Mouse (Mus musculus): ENCODE measurements at regions not wholly inside any gene's neighbourhood (a gene's known extent, or its start where the extent isn't known, plus 50 kb on each side); places are given as distances from the start of the nearest gene placed in this dataset.

DNA sequence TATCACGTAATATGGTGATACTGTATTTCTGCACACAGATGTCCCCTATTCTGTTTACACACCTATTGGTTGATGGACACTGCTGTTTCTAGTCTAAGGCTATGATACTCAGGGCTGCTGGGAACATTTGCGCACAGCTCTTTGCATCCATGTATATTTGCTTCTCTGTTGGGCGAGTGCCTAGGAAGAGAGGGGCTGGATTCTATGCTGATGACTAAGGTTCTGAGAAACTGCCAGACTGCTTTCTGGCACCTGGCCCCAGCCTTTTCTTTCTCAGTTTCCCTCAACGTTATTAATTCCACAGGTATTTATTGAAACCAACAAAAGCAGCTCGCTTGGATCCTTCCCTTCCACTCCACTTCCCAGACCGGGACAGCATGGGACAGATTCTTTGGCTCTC lies 142.2 kb upstream of the Rybp start:
- DNase-seq (ENCODE audit: low read depth, low spot score) = no peak
- no peak overlapping the region for H3K9ac ChIP-seq (ENCODE audit: control insufficient read depth, low read depth, low read length, poor library complexity, severe bottlenecking)
- no peaks in the 10 kb centered on the region for H3K36me3 ChIP-seq (ENCODE audit: control insufficient read depth in 1 of 2, insufficient read depth in 2 of 2, low read length in 2 of 2)
- no peaks in the 10 kb centered on the region for H3K4me1 ChIP-seq (ENCODE audit: control insufficient read depth in 1 of 2, insufficient read depth in 2 of 2, low read length in 2 of 2)
- no peak overlapping the region for H3K4me3 ChIP-seq (ENCODE audit: control insufficient read depth in 1 of 2, insufficient read depth in 1 of 2, low read depth in 2 of 2, low read length in 2 of 2)
- no peaks in the 10 kb centered on the region for H3K79me2 ChIP-seq (ENCODE audit: control insufficient read depth, insufficient read depth, low read length, poor library complexity)
- TF ChIP-seq SMC3 (IDR thresholded peaks at IDR 0.05; ENCODE audit: low read depth, low read length) (no peak), USF1 (IDR thresholded peaks at IDR 0.05; ENCODE audit: low read depth, low read length) (no peak)
- H3K27ac ChIP-seq (ENCODE audit: control insufficient read depth, low read depth, low read length) = no peak overlapping the region
- no peaks in the 10 kb centered on the region for H3K27me3 ChIP-seq (ENCODE audit: control insufficient read depth in 1 of 2, insufficient read depth in 2 of 2, low read length in 2 of 2)
- no peaks in the 10 kb centered on the region for H3K9me3 ChIP-seq (replicated peaks; ENCODE audit: insufficient read depth, low read length)

DNA sequence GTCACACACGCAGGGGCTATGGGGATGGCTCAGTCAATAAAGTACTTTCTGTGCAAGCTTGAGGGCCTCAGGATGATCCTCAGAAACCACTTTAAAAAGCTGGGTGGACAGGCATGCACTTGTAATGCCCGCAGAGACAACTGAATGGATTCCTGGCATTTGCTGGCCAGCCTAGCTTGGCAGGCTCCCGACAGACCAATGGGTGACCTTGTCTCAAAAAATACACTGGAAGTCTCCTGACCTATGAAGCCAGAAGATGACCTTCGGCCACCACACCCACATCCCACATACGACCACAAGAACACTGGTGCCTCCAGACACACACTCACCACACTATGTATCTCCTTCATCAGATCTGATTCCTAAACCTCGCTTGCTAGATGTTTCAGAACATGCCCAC lies 141.5 kb upstream of the Rybp start:
- Histone ChIP-seq H3K79me2 (ENCODE audit: control insufficient read depth, insufficient read depth, low read length, poor library complexity) (no peaks in the 10 kb centered on the region), H3K9ac (ENCODE audit: control insufficient read depth, low read depth, low read length, poor library complexity, severe bottlenecking) (no peak overlapping the region), H3K9me3 (replicated peaks; ENCODE audit: insufficient read depth, low read length) (no peaks in the 10 kb centered on the region), H3K4me1 (ENCODE audit: control insufficient read depth in 1 of 2, insufficient read depth in 2 of 2, low read length in 2 of 2) (no peaks in the 10 kb centered on the region), H3K27ac (ENCODE audit: control insufficient read depth, low read depth, low read length) (no peak overlapping the region), H3K36me3 (ENCODE audit: control insufficient read depth in 1 of 2, insufficient read depth in 2 of 2, low read length in 2 of 2) (no peaks in the 10 kb centered on the region), H3K4me3 (ENCODE audit: control insufficient read depth in 1 of 2, insufficient read depth in 1 of 2, low read depth in 2 of 2, low read length in 2 of 2) (no peak overlapping the region), H3K27me3 (ENCODE audit: control insufficient read depth in 1 of 2, insufficient read depth in 2 of 2, low read length in 2 of 2) (no peaks in the 10 kb centered on the region)
- no peak for TF ChIP-seq JUND (IDR thresholded peaks at IDR 0.05; ENCODE audit: low read depth, low read length)
- no peak for TF ChIP-seq HCFC1 (IDR thresholded peaks at IDR 0.05; ENCODE audit: low read depth, low read length)
- no peak for TF ChIP-seq NELFE (IDR thresholded peaks at IDR 0.05; ENCODE audit: low read depth, low read length)
- TF ChIP-seq SIN3A (IDR thresholded peaks at IDR 0.05; ENCODE audit: low read length) = no peak
- no peak for TF ChIP-seq ZNF384 (IDR thresholded peaks at IDR 0.05; ENCODE audit: low read depth, low read length)
- TF ChIP-seq MYC (IDR thresholded peaks at IDR 0.05; ENCODE audit: low read depth, low read length) = no peak
- TF ChIP-seq MYB (IDR thresholded peaks at IDR 0.05; ENCODE audit: low read depth, low read length) = no peak
- TF ChIP-seq MAX (IDR thresholded peaks at IDR 0.05; ENCODE audit: low read length) = no peak
- no peak for TF ChIP-seq CHD2 (IDR thresholded peaks at IDR 0.05; ENCODE audit: low read length)
- TF ChIP-seq POLR2AphosphoS2 (IDR thresholded peaks at IDR 0.05; ENCODE audit: low read length) = no peak
- no peak for TF ChIP-seq E2F4 (IDR thresholded peaks at IDR 0.05; ENCODE audit: borderline replicate concordance, low read depth, low read length)
- TF ChIP-seq TBP (IDR thresholded peaks at IDR 0.05; ENCODE audit: low read depth, low read length) = no peak
- no peak for TF ChIP-seq RCOR1 (IDR thresholded peaks at IDR 0.05; ENCODE audit: low read depth, low read length)
- no peak for TF ChIP-seq RAD21 (IDR thresholded peaks at IDR 0.05; ENCODE audit: low read depth, low read length)
- no peak for TF ChIP-seq EP300 (IDR thresholded peaks at IDR 0.05; ENCODE audit: low read depth in 1 of 2, low read length in 2 of 2)
- no peak for TF ChIP-seq MAFK (IDR thresholded peaks at IDR 0.05; ENCODE audit: borderline replicate concordance, low read depth, low read length)
- TF ChIP-seq SMC3 (IDR thresholded peaks at IDR 0.05; ENCODE audit: low read depth, low read length) = no peak
- TF ChIP-seq MAZ (IDR thresholded peaks at IDR 0.05; ENCODE audit: low read depth, low read length) = no peak
- DNase-seq (ENCODE audit: low read depth, low spot score) = no peak

Data from MEL (cell line).